23 mouse cellular contexts compared by ENCODE assay signal in genomic region chrX:13024539-13025202, GRCm38 (mm10).
"Had no signal": no experiment of that assay in that cellular context is flagged by ENCODE, and none has a peak within 500 bp of the region (broad histone marks: within the 10 kb centered on the region; RNA-seq: fewer than 3 reads in every experiment).

No protein-coding gene starts in this region.

- ATAC-seq: forebrain, postnatal 0 days; hindbrain, postnatal 0 days had no signal

- H3K4me2 ChIP-seq: heart, embryonic 11.5 days; heart, embryonic 13.5 days; heart, embryonic 15.5 days; hindbrain, embryonic 12.5 days; hindbrain, embryonic 15.5 days; limb, embryonic 12.5 days; liver, embryonic 11.5 days; liver, embryonic 13.5 days; liver, embryonic 15.5 days had no signal

- DNase-seq: forebrain, postnatal 0 days; gastrocnemius, postnatal 14 days; gastrocnemius, postnatal 36 days; heart, adult 11 months; heart, adult 2 months; heart, postnatal 14 days; heart, postnatal 4 days; kidney, adult 18-20 months; liver; liver, embryonic 13.5 days had no signal

- H3K4me1 ChIP-seq: heart, embryonic 13.5 days; heart, embryonic 15.5 days; hindbrain, embryonic 10.5 days; hindbrain, embryonic 12.5 days; hindbrain, embryonic 15.5 days; limb, embryonic 10.5 days; limb, embryonic 12.5 days; liver, embryonic 13.5 days; liver, embryonic 15.5 days had no signal

- H3K4me3 ChIP-seq: heart, adult 2 months; heart, embryonic 13.5 days; heart, embryonic 15.5 days; hindbrain, embryonic 10.5 days; hindbrain, embryonic 12.5 days; hindbrain, embryonic 15.5 days; layer of hippocampus, adult 2 months; left cerebral cortex, adult 2 months; limb, embryonic 10.5 days; limb, embryonic 12.5 days; liver, embryonic 13.5 days; liver, embryonic 15.5 days had no signal

- H3K27me3 ChIP-seq: heart, embryonic 15.5 days; hindbrain, embryonic 12.5 days; hindbrain, embryonic 15.5 days; liver, embryonic 13.5 days; liver, embryonic 15.5 days had no signal

- H3K36me3 ChIP-seq: heart, embryonic 13.5 days; heart, embryonic 15.5 days; hindbrain, embryonic 10.5 days; hindbrain, embryonic 12.5 days; hindbrain, embryonic 15.5 days; limb, embryonic 10.5 days; limb, embryonic 12.5 days; liver, embryonic 13.5 days; liver, embryonic 15.5 days had no signal

- H3K9me3 ChIP-seq: heart, embryonic 13.5 days; heart, embryonic 15.5 days; hindbrain, embryonic 10.5 days; hindbrain, embryonic 12.5 days; hindbrain, embryonic 15.5 days; limb, embryonic 10.5 days; limb, embryonic 12.5 days; liver, embryonic 13.5 days; liver, embryonic 15.5 days had no signal

- H3K9ac ChIP-seq: forebrain, postnatal 0 days; heart, embryonic 13.5 days; heart, embryonic 15.5 days; hindbrain, embryonic 12.5 days; hindbrain, embryonic 15.5 days; limb, embryonic 12.5 days; liver, embryonic 13.5 days; liver, embryonic 15.5 days had no signal

- H3K27ac ChIP-seq: heart, adult 2 months; heart, embryonic 13.5 days; heart, embryonic 15.5 days; hindbrain, embryonic 10.5 days; hindbrain, embryonic 12.5 days; hindbrain, embryonic 15.5 days; hindbrain, postnatal 0 days; layer of hippocampus, adult 2 months; left cerebral cortex, adult 2 months; limb, embryonic 10.5 days; limb, embryonic 12.5 days; liver, embryonic 13.5 days; liver, embryonic 15.5 days had no signal
